Mouse (Mus musculus) megakaryocyte progenitor cell, adult 5-6 weeks (primary cell): ENCODE results near the gene Lactbl1. TPM values are rescaled to one million over a fixed set of nuclear protein-coding genes. Genes with fewer than 3 reads are reported as not detected.
A peak's percentile ranks its signal among the peaks of the same experiment; 100 is the strongest.

Source experiments
- ATAC-seq: replicated peaks from 2 replicates; pipeline ENCODE4 v1.8.0; 2016; ENCODE audit warnings: mild to moderate bottlenecking, moderate TSS enrichment, inconsistent platforms; ENCODE audit not compliant: poor library complexity
- total RNA-seq, 2 experiments: library from RNA; stranded (forward) in 1 of 2; stranded (reverse) in 1 of 2; fragments of 157-497, 149-512 nt in 1 of 2; fragments of 200-1000 nt in 1 of 2; gene quantifications; 2 replicates each; pipeline versions ENCODE4 v1.2.3 to v1.2.4; 2015 to 2017

Gene Lactbl1
- total RNA-seq, 2 experiments from 2014 or later: 0.08 to 0.20 TPM

DNA sequence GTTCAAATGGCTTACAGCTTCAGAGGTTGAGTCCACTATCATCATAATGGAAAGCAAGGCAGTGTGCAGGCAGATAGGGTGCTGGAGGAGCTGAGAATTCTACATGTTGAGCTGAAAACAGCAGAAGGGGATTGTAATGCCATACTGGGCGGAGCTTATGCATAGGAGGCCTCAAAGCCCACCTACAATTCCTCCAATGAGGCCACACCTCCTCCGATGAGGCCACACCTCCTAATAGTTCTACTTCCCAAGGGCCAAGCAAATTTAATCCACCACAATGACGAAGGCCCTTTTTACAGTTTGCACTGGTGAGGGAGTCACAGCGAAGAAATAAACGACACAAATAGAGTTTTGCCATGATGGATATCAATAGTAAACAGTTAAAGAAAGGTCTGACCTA is 14.1 kb downstream of the Lactbl1 start:
- no peak for ATAC-seq

DNA sequence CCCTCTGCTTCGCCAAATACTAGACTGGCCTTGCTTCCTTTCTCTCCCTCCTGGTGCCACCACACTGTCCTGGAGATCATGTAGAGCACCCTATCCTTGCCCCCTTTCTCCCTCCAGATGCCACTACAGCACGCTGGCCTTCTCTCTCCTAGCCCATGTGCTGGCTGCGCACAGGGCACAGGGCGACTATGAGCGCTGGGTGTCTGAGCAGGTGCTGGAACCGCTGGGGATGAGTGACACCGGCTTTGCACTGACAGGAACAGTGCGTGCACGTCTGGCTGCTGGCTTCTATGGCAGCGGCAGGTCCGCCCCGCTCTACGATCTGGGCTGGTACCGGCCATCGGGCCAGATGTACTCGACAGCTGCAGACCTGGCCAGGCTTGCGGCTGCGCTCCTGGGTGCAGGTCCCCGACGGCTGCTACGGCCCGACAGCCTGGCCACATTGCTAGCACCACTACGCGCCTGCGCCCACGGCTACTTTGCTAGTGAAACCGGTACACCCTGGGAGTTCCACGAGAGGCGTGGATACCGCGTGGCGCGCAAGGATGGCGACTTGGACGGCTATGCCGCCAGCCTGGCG is 14.7 kb downstream of the Lactbl1 start:
- no peak for ATAC-seq

DNA sequence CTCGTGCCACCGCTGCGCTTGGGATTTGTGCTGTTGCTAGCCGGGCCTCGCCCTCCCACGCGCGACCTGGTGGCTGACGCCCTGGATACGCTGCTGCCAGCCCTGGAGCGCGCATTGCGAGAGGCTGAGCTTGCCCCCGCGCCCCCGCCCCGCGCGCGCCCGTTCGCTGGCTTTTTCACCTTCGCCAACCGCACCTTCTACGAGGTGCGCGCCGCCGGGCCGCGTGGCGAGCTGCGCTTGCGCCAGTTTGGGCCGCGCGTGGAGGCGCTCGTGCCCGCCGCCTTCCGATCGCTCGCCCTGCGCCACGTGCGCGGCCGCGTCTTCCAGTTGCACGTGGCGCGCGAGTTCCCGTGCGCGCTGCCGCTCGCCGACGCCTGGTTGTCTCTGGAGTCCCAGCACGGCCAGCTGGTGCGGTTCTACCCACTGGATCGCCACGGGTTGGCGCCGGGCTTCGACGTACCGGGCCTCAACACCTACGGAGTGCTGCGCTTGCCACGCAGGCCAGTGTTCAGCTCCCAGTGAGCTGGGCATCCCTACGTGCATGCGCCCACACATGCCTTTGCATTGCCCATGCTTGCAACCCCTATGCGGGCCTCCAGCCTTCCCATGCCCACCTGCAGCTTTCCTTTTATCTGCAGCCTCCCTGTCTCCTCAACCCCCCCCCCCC is 15.3 kb downstream of the Lactbl1 start:
- peak; percentile 33 for ATAC-seq

DNA sequence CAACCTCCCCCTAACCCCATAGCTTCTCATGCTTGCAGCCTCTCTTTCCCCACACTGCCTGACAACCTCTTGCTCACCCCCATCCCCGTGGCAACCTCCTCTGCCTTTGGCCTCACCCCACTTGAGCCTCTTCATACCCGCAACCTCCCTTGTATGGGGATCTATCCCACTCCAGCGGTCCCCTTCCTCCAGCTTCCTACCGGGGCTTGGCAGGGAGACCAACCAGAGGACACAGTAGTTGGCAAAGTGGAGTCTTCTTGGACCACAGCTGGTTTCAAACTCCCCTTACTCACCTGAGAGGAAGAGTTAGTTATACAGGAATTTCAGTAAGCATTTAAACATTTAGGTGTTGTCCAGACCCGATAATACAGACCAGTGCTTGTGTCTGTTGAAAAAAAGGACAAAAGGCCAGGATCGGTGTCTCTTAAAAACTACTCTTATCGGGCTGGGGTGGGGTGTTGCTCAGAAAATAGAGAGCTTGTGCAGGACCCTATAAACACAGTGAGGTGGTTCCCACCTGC is 15.9 kb downstream of the Lactbl1 start:
- no peak for ATAC-seq

DNA sequence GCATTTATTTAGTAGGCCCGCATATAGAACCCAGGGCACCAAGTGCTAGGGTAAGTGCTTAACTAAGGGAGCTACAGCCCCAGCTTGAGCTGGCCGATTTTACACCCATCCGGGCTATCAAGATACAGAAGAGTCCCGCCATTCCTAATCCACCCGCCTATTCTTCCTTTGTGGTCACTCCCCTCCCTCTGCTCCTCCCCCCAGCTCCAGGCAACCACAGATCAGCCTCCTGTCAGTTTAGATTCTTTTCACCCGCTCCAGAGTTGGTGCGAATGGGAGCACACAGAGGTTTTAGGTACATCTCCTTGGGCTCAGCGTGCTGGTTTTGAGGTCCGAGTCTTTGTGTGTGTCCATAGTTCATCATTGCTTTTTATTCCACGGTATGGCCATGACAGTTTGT is 16.5 kb downstream of the Lactbl1 start:
- peak; percentile 74 for ATAC-seq

DNA sequence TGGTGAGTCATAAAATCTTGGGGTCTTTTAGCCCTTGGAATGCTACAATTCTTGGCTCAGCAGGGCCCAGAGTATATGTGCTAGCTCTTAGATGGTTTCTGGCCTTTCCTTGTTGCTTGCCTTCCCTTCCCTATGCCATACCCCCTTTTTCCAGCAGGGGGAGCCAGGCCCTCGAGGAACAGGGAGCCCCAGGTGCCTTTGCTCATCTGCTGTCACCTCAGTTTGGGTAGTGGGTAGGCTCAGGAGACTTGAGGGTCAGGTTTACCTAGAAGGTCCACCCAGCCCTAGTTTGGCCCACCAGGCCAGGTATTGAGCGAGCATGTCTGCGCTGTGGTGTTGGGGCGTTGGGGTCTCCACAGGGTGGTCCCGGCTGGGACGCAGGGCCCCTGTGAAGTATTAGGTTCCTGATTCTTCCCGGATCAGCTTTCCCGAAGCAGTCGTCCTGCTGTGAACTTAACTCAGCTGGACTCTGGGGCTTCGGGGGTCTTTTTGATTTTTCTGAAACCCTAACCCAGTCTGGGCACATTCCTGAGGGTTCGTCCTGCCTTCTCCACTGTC is 26.6 kb downstream of the Lactbl1 start:
- peak; percentile 82 for ATAC-seq

DNA sequence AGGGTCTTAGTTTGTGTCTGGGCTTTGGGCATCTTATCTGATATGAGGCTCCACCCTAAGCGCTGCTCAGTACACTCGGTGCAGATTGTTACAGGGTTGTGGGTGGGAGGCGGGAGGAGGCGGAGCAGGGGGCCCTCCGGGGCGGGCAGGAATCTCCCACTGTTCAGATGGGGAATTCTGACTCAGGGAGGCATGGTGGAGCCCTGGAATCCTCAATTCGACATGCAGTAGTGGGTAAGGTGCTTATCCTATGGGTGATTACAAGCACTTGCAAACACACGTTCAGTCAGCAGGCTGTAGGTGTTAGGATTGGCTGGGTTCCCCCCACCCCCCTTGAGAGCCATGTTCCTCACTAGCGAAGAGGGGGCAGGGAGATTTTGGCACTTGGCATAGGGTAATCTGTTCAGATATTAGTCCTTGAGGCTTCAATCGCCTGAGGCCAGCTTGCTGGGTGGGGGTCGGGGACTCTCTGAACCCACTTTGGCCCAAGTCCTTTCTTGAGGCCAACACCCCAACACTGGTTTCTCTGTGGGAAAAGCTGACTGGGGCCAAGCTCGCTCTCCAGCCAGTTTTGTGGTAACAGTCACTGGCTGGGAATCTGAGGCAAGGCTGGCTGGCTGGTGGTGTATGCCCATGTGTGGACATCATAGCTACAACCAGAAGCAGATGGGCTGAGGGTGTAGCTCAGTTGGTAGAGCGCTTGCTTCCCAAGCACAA is 27.2 kb downstream of the Lactbl1 start:
- ATAC-seq: no peak

DNA sequence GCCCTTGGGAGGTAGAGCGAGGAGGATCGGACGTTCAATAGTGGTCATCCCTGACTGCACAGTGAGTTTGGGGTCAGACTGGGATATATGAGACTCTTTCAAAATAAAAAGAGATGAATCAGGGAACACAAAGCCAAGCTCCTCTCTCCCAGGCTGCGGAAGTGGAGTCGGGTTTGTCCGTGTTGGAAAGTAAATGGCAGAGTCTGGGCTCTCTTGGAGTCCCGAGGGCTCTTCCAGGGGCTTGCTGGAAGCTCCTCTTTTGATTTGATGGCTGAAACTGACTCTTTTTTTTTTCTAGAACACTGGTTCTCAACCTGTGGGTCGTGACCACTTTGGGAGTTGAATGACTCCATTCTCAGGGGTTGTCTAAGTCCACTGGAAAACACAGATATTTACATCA is 27.8 kb downstream of the Lactbl1 start:
- no peak for ATAC-seq

DNA sequence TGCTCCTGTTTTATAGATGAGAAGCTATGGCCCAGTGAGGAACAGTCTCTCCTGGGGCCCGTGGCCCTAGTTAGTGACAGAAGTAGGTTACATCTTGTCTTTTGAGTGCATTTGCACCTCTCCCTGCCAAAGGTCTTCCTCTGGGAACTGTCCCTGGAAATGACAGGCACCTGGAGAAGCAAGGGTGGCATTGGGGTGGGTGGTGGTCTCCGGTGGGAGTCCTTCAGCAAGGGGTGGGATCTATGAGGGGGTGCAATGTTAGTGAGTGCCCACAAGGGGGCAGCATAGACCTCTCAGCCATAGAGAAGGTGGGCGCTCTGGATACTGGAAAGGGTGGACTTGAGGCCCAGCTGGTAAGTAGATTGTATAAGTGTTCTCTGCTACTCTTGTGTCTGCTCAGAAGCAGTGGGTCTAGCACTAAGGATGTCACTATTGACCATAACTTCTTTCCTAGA is 29.0 kb downstream of the Lactbl1 start:
- ATAC-seq: peak; percentile 66

DNA sequence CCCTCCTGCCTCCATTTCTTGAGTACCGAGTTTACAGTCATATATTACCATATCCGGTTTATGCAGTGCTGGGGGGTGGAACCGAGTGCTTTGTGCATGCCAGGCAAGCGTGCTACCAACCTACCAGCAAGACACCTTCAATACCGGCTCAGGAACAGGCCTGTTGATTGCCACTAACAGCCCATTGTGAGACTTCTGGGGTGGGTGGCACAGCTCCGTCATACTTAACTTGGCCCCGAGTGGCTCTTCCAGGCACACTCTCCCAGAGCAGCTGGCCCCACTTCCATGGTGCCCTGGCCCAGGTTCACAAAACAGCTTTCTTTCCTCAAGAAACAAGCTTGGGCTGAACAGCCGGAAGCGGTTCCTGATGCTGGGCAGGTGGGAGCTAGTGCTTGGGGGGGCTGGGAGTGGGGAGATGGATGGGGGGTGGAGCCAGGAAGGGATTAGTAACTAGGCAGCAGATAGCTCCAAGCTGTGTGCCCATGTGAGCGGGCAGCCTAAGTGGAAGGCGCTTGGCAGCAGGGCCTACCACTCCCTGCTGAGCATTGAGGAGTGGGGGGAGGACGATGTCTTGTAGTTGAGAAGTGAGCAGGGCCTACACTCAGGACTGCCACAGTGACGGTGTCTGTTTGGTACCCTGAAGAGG is 29.6 kb downstream of the Lactbl1 start:
- ATAC-seq: no peak

DNA sequence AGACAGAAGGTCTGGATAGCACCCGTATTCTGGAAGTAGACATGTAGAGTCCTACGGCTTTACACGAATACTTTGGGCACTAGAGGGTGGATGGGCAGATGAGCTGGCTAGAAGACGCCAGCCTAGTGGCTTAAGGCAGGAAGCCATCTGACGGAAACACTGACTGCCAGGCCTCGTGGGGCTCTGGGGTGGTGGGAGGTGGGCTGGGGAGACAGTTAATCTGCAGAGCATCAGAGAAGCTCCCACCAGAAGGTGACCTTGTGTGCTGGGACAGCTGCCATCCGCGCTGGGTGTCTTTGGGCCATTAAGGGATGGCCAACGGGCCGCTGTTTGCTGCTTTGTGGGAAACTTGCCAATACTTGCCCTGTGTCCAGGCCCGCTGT is 30.1 kb downstream of the Lactbl1 start:
- no peak for ATAC-seq

DNA sequence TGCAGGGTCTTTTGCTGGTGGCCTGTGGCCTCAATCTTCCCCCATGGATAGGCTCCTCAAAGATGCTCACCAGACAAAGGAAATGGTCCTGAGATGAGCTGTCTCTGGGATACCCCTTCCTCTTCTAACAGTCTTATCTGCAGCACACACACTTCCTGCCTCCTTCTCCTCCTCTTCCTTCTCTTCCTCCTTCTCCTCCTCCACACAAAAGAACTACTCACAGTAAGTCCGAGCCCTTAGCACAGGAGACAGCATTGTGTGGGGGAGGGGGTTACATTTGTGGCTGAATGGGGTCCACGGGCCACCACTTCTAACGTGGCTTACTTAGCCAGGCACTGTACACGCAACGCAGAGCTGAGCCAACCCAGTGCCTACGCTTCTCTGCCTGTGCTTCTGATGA is 30.6 kb downstream of the Lactbl1 start:
- peak; percentile 30 for ATAC-seq

DNA sequence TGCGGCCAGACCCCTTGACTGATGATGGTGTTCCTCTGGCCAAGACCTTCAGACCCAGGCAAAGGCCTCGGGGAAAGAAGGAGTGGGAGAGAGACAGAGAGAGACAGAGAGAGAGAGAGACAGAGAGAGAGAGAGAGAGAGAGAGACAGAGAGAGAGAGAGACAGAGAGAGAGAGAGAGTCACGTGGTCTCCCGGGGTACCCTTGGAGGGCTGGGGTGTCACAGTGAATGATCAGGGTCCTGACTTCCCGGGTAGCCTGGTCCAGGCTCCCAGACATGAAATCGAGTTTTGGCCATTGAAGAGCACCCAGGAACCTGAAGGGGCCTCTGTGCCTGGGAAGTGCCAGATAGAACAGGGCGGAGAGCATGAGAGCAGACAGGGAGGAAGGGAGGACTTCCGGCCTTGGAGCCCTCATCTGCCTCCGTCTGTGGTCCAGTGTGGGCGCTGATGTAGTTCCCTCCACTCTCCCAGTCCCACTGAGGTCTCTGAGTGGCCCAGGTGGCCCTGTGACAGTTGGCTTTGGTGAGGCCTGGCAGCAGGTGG is 31.3 kb downstream of the Lactbl1 start:
- 0 out of 2 replicates have a peak, but pooled peaks have one; percentile 15 for ATAC-seq

DNA sequence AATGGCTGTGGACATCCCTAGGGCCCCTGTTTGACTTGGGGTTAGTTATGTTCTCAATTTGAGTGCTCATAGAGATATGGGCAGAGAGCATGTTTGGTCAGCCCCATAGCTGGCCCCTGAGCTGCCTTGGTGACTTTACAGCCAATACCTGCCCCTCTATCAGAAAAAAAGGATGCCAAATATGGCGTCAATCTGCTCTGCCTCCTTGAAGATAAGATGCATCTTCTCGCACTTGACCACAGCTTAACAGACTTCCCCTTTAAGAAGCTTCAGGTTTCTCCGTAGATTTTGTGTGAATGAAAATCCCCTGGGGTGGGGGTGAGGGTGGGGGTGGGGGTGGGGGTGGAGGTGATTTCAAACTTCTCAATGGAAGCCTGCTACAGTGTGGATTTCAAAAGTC is 35.5 kb downstream of the Lactbl1 start:
- 0 out of 2 replicates have a peak, but pooled peaks have one; percentile 19 for ATAC-seq

DNA sequence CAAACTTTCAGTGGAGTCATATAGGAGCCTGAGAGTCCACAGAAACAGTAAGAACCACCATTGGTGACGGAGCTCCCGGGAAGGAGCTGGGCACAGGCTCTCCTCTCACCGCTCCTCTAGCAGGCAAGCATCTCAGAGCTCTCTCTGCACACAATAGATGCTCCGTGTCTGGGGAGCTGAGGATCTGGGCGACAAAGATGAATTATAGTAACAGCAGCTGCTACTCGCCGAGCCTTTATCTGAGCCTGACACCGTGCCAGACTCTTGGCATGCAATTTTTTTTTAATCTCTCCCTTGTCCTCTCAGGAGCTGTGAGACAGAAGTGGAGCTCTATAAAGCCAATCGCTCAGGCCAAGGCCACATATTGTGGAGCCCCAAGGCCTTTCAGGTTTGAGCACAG is 42.6 kb downstream of the Lactbl1 start:
- ATAC-seq: peak; percentile 46

DNA sequence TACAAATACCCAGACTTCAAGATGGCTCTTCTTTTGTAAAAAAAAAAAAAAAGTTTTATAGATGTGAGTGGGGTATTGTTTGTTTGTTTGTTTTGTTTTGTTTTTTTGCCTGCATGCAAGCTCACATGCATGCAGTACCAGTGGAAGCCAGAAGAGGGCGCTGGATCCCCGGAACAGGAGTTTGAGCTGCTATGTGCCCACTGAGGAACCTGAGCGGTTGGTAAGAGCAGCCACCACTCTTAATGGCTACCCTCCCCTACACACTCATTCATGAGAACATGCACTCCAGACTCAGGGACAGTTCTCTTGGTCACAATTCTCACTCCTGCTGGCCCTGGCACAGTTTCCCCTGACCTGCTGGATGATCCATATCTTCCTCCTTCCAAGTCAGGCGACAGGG is 43.6 kb downstream of the Lactbl1 start:
- ATAC-seq: no peak

DNA sequence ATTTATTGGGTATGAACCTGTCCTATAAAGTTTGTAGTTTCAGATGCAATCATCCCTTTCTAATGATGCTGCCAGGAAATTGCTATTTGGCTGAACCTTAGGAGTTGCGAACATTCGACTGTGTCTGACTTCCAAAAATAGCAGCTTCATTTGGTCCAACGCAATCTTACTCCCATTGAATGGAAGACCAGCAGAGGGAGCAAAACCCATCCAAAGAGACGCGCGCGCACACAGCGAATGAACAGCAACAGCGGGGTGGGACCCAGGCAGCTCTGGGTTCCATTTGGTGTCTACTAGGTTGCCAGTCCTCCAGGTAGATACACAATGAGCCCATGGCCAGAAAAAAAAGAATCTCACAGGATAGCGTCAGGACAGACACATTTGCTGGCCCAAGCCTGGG is 45.3 kb downstream of the Lactbl1 start:
- no peak for ATAC-seq

DNA sequence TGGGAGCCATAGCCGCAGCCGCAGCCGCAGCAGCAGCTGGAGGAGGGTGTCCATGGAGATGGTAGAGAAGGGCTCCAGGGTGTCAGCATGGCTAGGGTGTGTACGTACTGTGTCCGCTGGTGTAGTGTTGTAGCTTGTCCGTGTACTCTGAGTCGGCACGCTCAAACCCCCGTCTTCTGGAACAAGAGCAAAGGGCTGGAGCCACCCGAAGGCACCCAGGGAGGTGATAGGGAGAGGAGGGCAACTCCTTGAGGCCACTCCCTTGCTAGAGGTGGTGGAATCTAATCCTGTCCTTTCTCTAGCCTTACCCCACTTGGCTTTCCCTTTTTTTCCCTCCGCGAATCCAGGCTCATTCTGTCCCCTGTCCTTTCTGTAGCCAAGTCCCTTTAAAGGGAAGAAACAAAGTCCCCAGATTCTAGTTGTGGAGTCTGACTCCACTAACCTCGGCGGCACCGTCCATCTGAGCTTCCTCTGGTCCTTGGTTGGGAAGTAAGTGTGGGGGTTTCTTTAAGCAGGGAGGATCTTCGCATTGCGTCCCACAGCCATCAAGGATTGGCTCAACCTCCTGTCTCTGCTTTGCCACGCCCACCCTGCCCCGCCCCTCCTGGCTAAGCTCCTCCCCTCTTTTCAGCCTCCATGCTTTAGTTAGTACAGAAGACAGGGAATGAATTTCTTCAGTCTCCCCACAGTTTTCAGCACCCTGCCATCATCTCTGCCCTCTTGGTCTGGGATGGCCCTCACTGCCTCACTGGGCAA is 50.1 kb downstream of the Lactbl1 start:
- ATAC-seq: no peak

DNA sequence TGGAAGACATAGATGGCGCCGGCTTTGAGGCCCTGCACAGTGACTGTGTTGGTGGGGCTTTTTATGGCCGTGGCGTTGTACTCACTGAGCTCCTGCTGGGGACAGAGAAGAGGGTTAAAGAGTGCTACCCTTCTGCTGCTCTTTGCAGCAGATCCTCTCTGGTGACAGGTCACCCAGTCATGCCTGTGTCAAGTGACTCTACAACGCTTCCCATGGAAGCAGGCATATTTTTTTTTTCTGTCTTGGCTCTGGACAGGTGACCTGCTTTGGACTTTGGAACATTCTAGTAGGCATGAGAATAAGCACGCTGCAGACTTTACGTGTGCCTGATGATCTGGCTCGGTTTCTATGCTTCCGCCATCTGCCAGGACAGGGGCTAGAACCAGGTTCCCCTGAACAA is 53.0 kb downstream of the Lactbl1 start:
- ATAC-seq: no peak

DNA sequence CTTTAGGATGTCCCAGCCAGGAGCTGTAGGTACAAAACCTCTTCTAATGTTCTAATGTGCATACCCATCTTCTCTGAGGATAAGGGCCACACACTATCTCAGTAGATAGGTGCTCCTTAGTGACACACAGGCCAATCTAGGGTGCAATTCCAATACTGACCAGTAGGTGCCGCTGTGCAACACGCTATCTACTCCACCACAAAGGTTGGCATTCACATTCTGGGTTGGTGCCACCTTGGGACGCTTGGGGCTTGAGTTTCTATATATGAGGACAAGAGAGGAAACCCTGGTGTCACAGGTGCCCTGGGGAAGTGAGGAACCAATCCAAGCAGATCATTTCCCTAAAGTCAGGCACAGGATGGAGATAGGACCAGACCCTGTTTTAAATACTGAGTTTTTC is 56.1 kb downstream of the Lactbl1 start:
- peak; percentile 91 for ATAC-seq
